Mouse (Mus musculus): ENCODE results near the gene Ttc9b. TPM values are rescaled to one million over a fixed set of nuclear protein-coding genes. Genes with fewer than 3 reads are reported as not detected.

Gene Ttc9b
- polyA plus RNA-seq, 1 experiment from 2014 or later = 0.20 TPM

DNA sequence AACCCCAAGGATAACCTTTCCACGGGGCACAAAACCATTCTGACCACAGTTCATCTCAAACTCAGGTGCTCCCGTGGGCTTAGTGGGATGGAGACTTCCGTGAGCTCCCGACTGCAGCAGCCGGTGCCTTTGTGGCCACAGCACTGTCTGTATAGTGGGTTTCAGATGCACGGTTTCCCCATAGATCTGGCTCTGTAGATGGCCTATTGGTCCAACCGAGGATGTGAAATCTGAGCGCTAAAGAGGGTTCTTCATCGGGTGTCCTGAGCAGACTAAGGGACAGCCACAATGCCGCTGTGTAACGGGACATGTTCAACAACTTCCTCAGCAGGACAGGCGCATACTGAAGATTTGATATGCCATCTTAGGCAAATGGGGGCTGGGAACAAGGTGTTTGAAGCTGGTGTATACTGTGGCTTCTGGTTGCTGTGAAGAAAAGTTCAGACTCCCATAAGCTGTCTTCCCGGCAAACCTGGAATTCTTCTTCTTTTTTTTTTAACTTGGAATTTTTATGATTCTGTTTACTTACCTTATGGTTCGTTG lies 34.6 kb downstream of the Ttc9b start:
- Histone ChIP-seq H3K4me1 (ENCODE audit: control insufficient read depth, insufficient read depth, low read length) (peaks cover 8% of the 10 kb centered on the region; the same call in 1 of the 2 replicates), H3K4me3 (ENCODE audit: low read length) (peak overlapping the region; percentile 52), H3K9me3 (ENCODE audit: control insufficient read depth, low read length) (no peaks in the 10 kb centered on the region), H3K27me3 (ENCODE audit: control insufficient read depth, insufficient read depth, low read length) (no peaks in the 10 kb centered on the region), H3K36me3 (ENCODE audit: control insufficient read depth, insufficient read depth, low read length) (no peaks in the 10 kb centered on the region), H3K9ac (ENCODE audit: low read depth, low read length) (peak overlapping the region; percentile 70), H3K4me2 (replicated peaks; ENCODE audit: low read depth, low read length) (peak overlapping the region; percentile 78), H3K27ac (ENCODE audit: low read depth, low read length) (peak overlapping the region; percentile 20; the same call in 1 of the 2 replicates)
- no peak for ATAC-seq (ENCODE audit: low FRiP score, low TSS enrichment)
- WGBS = 39% methylated on average over 14 of the region's 14 CpGs

DNA sequence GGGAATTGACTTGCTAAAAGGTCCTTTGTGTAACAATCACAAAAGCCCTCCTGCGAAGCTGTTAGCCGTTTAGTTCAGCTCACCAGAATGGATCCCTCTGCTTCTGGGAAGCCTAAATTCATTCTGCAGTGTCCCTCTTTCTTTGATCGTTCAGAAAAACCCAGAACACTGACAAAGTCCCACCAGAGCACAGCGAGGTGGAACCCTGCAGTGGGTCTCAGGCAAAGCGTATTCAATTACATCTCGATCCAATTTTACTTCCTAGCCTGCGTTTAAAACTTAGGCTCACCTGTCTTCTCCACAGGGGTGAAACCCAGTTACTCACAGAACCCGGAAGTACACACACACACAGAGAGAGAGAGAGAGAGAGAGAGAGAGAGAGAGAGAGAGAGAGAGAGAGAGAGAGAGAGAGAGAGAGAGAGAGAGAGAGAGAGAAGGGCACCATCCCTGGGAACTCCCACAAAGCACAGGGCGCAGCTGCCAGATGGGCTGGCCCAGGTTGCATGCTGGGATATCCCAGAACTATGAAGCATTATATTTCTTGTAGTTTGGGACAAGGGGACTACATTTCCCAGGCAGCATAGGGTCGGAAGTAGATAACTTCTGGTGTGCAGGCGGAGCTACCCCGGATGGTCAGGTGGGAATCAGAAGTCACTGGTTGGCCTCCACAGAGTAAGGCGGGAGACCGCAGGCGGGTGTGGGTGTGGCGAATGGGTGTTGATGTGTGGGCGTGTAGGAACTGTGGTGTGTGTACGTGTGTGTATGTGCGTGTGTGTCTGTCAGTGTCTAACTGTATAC lies 35.3 kb downstream of the Ttc9b start, which contains the start of gene Zfp607b:
Gene Zfp607b (plus strand): TSS at position 526 of the 798 bp plus-strand sequence.
- no peaks in the 10 kb centered on the region for H3K9me3 ChIP-seq (ENCODE audit: control insufficient read depth, low read length)
- 1% methylated on average over 19 of the region's 19 CpGs for WGBS
- H3K27ac ChIP-seq (ENCODE audit: low read depth, low read length) = peak within 1 kb of the TSS; percentile 20; the same call in 1 of the 2 replicates
- no peaks in the 10 kb centered on the region for H3K36me3 ChIP-seq (ENCODE audit: control insufficient read depth, insufficient read depth, low read length)
- peak within 1 kb of the TSS; percentile 52 for H3K4me3 ChIP-seq (ENCODE audit: low read length)
- peak within 1 kb of the TSS; percentile 70 for H3K9ac ChIP-seq (ENCODE audit: low read depth, low read length)
- ATAC-seq (ENCODE audit: low FRiP score, low TSS enrichment) = peak; percentile 99
- H3K27me3 ChIP-seq (ENCODE audit: control insufficient read depth, insufficient read depth, low read length) = no peaks in the 10 kb centered on the region
- peaks cover 8% of the 10 kb centered on the region; the same call in 1 of the 2 replicates for H3K4me1 ChIP-seq (ENCODE audit: control insufficient read depth, insufficient read depth, low read length)
- H3K4me2 ChIP-seq (replicated peaks; ENCODE audit: low read depth, low read length) = peak within 1 kb of the TSS; percentile 78

DNA sequence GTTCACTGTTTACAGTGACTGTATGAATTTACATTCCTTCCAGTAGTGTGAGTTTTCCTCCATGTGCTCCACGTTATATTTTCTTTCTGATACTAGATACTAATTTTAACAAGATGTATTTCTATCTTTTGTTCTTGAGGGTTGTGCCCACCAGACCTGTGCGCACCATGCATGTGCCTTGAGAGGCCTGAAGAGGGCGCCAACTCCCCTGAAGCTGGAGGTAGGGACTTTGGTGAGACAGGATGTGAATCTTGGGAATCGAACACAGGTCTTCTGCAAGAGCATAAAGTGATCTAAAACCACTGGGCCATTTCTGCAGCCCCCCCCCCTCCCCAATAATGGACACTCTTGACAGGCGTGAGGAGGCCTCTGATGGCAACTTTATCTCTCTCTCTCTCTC lies 37.4 kb downstream of the Ttc9b start:
- no peak for ATAC-seq (ENCODE audit: low FRiP score, low TSS enrichment)
- Histone ChIP-seq H3K4me1 (ENCODE audit: control insufficient read depth, insufficient read depth, low read length) (peaks cover 8% of the 10 kb centered on the region; the same call in 1 of the 2 replicates), H3K4me3 (ENCODE audit: low read length) (no peak overlapping the region), H3K4me2 (replicated peaks; ENCODE audit: low read depth, low read length) (no peak overlapping the region), H3K27me3 (ENCODE audit: control insufficient read depth, insufficient read depth, low read length) (no peaks in the 10 kb centered on the region), H3K27ac (ENCODE audit: low read depth, low read length) (no peak overlapping the region), H3K9ac (ENCODE audit: low read depth, low read length) (no peak overlapping the region), H3K36me3 (ENCODE audit: control insufficient read depth, insufficient read depth, low read length) (no peaks in the 10 kb centered on the region), H3K9me3 (ENCODE audit: control insufficient read depth, low read length) (no peaks in the 10 kb centered on the region)
- WGBS = 48% methylated on average over 5 of the region's 5 CpGs

DNA sequence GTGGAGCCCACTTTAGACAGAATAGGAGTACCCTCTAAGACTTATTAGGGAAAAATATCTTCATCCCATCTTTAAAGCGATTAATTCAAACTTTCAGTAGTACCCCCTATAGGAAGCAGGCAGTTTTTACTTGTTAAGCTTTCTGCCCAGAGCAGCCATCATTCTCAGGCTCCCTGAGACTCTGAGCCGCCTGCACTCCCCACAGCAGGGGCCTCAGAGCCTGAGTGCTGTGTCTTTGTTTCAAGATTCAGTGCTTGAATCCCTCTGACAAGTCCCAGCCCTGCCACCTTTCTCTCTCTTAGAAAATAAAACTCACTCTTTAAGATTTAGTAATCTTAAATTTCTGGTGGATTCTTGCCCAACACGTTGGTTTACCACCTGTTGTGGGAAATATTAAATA lies 43.0 kb downstream of the Ttc9b start:
- Histone ChIP-seq H3K9me3 (ENCODE audit: control insufficient read depth, low read length) (no peaks in the 10 kb centered on the region), H3K27me3 (ENCODE audit: control insufficient read depth, insufficient read depth, low read length) (no peaks in the 10 kb centered on the region), H3K4me1 (ENCODE audit: control insufficient read depth, insufficient read depth, low read length) (no peaks in the 10 kb centered on the region), H3K4me3 (ENCODE audit: low read length) (no peak overlapping the region), H3K36me3 (ENCODE audit: control insufficient read depth, insufficient read depth, low read length) (no peaks in the 10 kb centered on the region), H3K9ac (ENCODE audit: low read depth, low read length) (no peak overlapping the region), H3K27ac (ENCODE audit: low read depth, low read length) (no peak overlapping the region), H3K4me2 (replicated peaks; ENCODE audit: low read depth, low read length) (no peak overlapping the region)
- WGBS = 44% methylated on average over 3 of the region's 3 CpGs
- no peak for ATAC-seq (ENCODE audit: low FRiP score, low TSS enrichment)

Other genes with a start within 250 kb of the Ttc9b start
- gene Sptbn4, start 206.2 kb upstream of the Ttc9b start, polyA plus RNA-seq (2014; fragmentation: Nextera tagmentation; extraction: Ambion mirVana) = 0.39 and 0.54 TPM in 2 replicates
- 40.6 and 41.2 TPM in 2 replicates for gene Blvrb, start 205.9 kb upstream of the Ttc9b start, polyA plus RNA-seq (2014; fragmentation: Nextera tagmentation; extraction: Ambion mirVana)
- 25.1 TPM in 2 replicates for gene Sertad3, start 180.1 kb upstream of the Ttc9b start, polyA plus RNA-seq (2014; fragmentation: Nextera tagmentation; extraction: Ambion mirVana)
- 35.6 and 43.1 TPM in 2 replicates for gene Sertad1, start 167.0 kb upstream of the Ttc9b start, polyA plus RNA-seq (2014; fragmentation: Nextera tagmentation; extraction: Ambion mirVana)
- gene Prx, start 154.6 kb upstream of the Ttc9b start, polyA plus RNA-seq (2014; fragmentation: Nextera tagmentation; extraction: Ambion mirVana) = 1.2 and 1.6 TPM in 2 replicates
- 0.80 and 1.1 TPM in 2 replicates for gene Hipk4, start 130.6 kb upstream of the Ttc9b start, polyA plus RNA-seq (2014; fragmentation: Nextera tagmentation; extraction: Ambion mirVana)
- gene Pld3, start 100.7 kb upstream of the Ttc9b start, polyA plus RNA-seq (2014; fragmentation: Nextera tagmentation; extraction: Ambion mirVana) = 63.9 and 78.8 TPM in 2 replicates
- gene 2310022A10Rik, start 100.7 kb upstream of the Ttc9b start, polyA plus RNA-seq (2014; fragmentation: Nextera tagmentation; extraction: Ambion mirVana) = 19.7 and 21.4 TPM in 2 replicates
- gene Akt2, start 62.4 kb upstream of the Ttc9b start, polyA plus RNA-seq (2014; fragmentation: Nextera tagmentation; extraction: Ambion mirVana) = 63.4 and 96.7 TPM in 2 replicates
- 7.7 and 9.4 TPM in 2 replicates for gene Map3k10, start 20.7 kb downstream of the Ttc9b start, polyA plus RNA-seq (2014; fragmentation: Nextera tagmentation; extraction: Ambion mirVana)
- 4.2 and 4.3 TPM in 2 replicates for gene Zfp607b, start 35.4 kb downstream of the Ttc9b start, polyA plus RNA-seq (2014; fragmentation: Nextera tagmentation; extraction: Ambion mirVana)
- gene Zfp60, start 77.5 kb downstream of the Ttc9b start, polyA plus RNA-seq (2014; fragmentation: Nextera tagmentation; extraction: Ambion mirVana) = 26.7 and 41.5 TPM in 2 replicates
- gene Zfp626, start 153.3 kb downstream of the Ttc9b start, polyA plus RNA-seq (2014; fragmentation: Nextera tagmentation; extraction: Ambion mirVana) = 2.0 and 2.5 TPM in 2 replicates
- 4.2 and 9.0 TPM in 2 replicates for gene Zfp59, start 184.7 kb downstream of the Ttc9b start, polyA plus RNA-seq (2014; fragmentation: Nextera tagmentation; extraction: Ambion mirVana)
- 3.2 and 4.4 TPM in 2 replicates for gene Zfp607a, start 203.6 kb downstream of the Ttc9b start, polyA plus RNA-seq (2014; fragmentation: Nextera tagmentation; extraction: Ambion mirVana)

Measured in kidney, embryonic 14.5 days (tissue).